Mouse (Mus musculus) WW6 (cell line): ENCODE data around the gene Capza3.

Experiments
- DNase-seq: peaks from one replicate; pipeline ENCODE4 v3.0.0-alpha.2; 2013; ENCODE audit warnings: low read depth, low spot score

Gene Capza3

DNA sequence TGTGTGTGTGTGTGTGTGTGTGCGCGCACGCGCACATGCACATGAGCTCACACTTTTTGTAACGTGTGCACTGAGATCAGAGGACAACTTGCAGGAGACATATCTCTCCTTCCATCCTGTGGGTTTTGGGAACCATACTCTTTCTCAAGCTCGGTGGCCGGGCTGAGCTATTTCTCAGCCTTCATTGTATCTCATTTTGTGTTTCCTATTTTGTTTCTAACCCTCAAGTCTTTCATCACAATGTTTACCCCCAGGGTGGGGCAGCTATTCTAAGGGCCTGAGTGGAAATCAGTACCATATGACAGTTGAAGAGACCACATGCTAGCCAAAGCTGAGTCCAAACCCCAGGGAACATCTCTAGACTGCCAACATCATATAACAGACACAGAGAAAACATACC is at the start of gene Capza3:
Gene Capza3, plus strand, starts transcription at position 301 of the 400 bp plus-strand sequence.
- no peak for DNase-seq

DNA sequence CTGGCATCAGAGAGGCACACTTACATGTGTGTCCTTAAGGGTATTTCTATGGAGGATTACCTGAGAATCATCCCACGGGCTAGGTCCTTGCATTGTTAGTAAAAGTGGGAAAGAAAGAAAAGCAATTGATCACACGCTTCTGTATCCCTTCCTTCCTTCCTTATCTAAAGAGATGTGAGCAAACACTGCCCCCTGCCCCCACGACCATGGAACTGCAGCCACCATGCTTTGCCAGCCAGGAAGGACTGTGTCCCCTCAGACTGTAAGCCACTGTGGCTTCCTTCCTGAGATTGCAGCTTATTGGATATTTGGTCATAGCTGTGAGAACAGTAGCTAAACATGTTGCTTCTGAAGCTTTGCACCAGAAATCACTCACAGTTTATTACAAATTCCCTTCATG is 35.9 kb upstream of the Capza3 start:
- no peak for DNase-seq

DNA sequence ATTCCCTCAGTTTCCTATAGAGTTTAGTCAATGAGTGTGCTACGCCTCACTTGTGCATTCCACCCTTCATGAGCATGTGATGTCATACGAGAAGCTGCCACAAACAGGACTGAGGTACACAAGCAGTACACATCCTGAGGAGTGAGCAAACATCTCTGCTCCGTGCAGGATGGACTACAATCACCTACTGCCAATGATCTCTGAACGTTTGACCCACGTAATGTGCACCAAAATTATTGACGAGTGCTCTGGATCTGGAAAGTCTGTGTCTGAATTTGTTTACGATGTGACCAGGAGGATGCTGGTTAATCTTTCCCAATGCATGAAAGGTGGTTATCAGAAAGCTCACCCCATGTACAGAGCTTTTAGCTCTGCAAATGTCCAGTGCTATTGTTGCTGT is 16.6 kb upstream of the Capza3 start:
- no peak for DNase-seq

DNA sequence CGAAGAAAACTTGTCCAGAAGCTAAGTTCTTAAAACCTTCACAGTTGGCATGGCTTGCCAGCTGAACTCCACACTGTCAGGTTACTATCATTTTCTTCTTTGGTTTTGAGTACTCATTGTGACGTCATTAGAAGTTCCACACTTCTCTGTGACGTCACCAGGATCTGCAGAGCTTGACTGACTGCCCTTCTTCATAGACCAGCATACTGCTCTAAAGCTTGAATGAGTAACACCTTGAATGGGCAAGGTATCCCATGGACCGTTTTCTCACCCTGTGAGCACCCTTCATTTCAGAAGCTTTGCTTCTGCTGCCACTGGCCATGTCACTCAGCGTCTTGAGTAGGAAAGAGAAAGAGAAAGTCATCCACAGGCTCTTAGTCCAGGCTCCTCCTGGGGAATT is 305 bp downstream of the Capza3 start, which contains the start of gene Plcz1:
Gene Plcz1, minus strand, starts transcription at position 101 of the 400 bp plus-strand sequence.
- DNase-seq = no peak

DNA sequence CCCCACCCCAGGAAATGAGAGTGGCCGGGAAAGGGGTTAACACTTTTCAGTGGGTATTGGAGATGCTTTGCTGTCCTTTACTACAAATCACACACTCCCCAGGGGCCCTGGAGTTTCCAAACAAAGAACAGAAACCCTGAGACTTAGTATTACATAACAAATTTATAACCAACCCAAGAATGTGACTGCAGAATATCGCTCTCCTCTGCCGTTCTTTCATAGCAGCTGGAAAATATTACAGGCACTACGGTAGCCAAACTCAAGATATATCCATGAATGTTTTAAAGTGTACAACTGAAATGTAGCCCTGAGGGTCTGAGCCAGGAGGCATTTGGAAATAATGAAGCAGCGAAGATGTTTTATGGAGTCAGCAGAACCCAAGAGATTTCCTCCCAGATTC is 10.4 kb downstream of the Capza3 start:
- no peak for DNase-seq

DNA sequence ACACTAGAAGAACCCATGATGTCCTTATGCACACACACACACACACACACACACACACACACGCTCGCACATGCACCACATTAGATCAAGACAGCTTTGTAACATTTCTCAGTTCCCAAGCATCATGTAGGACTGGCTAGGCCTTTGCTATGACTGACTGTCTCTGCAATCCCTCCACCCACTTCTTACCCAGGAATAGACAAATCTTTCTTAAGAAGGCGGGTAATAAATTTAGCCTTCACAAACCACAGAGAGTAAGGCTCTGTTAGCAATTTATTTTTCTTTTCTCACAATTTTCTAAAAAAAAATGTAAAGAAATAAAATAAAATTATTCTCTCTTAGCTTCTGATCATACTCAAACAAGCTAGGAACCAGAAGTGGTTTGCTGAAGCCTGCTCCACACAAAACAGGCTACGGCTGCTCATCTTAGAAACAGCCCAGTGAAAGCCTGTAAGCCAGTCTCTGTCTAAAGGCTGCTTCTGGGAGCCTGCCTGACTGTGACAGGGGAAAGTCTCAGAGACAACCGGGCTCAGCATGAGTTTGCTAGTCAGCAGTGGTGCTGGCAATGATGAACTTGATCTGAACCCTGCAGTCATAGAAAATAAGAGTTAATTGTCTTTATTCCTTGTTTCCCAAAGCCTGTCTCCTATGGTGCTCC is 13.3 kb downstream of the Capza3 start:
- DNase-seq = no peak

DNA sequence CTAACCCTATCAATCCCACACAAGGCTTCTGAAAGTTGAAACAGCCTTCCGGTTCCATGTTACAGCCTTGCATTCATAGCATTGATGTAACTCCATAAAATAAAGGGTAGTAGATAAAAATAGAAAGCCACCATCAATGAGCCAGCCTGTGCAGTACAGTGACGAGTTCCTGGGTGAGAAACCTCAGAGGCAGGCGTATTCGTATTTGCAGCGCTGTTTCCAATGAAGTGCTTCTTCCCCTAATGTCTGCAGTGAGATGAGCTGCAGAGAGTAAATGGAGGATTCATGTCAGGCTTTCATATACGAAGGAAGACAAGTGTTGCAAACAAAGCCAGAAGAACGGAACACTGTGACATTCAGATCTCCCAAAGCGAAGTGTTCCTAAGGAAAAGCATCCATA is 28.1 kb downstream of the Capza3 start:
- no peak for DNase-seq

DNA sequence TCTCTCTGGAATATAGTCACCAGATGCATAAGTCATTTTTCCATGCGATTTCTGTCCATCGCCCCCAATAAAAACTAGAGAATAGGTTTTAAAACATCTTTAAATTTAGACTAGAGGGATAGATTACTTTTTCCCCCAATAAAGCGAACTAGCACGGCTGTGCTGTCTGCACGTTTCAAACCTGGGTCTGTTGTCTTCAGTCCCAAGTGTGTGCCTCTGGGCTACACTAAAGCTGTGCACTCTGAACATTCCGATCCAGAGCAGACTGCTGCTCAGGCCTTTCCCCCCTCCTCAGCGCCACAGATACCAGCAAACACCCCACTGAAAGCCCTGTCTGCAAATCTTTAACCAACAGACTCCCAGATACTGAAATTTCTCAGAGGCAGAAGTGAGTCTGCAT is 39.9 kb downstream of the Capza3 start:
- no peak for DNase-seq

DNA sequence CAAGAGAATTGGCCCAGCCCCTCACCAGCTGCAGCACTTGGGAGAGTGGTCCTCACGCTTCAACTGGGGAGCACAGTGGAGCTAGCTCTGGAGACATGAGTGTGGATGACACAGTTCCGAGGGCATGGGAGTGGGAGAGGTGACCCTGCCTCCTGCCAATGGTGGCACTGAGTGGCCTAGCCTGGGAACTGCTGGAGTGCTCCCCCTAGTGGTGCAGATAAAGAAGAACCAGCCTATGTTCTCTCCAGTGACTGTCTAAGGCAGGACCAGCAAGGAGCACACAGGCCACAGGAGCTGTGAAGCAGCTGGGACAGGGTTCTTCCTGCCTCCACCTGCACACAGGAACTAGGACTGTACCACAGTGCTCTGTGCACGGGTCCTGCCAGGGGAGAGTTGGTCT is 40.7 kb downstream of the Capza3 start:
- peak; percentile 24 for DNase-seq

DNA sequence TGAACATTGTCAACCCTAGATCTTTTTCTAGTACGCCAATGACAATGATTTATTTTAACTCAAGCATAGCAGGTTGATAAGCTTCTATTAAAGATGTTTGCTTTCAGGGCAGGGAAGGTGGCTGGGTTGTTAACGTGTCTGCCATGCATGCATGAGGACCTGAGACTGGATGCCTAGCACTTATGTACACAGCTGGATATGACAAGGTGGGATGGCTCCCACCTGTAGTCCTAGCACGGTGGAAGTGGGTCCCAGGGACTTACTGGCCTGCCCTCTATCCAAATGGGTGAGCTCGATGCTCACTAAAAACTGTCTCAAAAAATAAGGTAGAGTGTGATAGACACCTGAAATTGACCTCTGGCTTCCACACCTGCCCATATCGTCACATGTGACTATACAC is 48.8 kb downstream of the Capza3 start:
- no peak for DNase-seq
